Comparison of ENCODE assay signal across 9 mouse cellular contexts in the genomic region with DNA sequence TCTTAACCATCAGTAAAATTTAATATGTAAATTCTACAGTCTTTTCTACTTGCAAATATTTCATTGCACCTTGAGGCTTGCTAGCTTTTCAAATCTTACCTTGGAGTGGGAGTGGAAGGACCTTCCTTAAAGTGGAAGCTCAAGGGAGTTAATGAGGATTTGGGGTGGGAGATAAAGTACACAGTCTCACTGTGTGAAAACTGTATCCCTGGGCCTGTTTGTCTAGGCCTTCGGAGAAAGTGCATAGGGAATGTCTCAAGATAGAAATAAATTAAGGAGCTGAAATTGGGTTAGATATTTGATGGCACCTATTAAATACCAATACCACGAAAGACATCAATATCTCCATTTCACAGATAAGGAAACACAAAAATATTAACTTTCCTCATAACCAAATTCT. TPM values are rescaled to one million over a fixed set of nuclear protein-coding genes. Genes with fewer than 3 reads are reported as not detected.
DNase-seq lines count a peak whose midpoint lies in the region; ATAC-seq and TF ChIP-seq lines count a peak whose summit lies in the region.
"Had no signal": no experiment of that assay in that cellular context is flagged by ENCODE, and none has a peak within 500 bp of the region (broad histone marks: within the 10 kb centered on the region; RNA-seq: fewer than 3 reads in every experiment).

No protein-coding gene starts in this region.

- peak overlapping the region; percentile 70 for H3K4me3 ChIP-seq in left cerebral cortex, adult 2 months
- H3K4me3 ChIP-seq in embryonic facial prominence, embryonic 15.5 days (replicated peaks), result peak overlapping the region; percentile 68
- peak overlapping the region; percentile 57 for H3K4me3 ChIP-seq in limb, embryonic 11.5 days (ENCODE audit: low read depth, low read length)
- H3K4me3 ChIP-seq in neural tube, embryonic 14.5 days (ENCODE audit: low read depth, low read length), result peak overlapping the region; percentile 53

- H3K27ac ChIP-seq in left cerebral cortex, adult 2 months, result peak overlapping the region; percentile 98
- H3K27ac ChIP-seq in embryonic facial prominence, embryonic 15.5 days (replicated peaks), result peak overlapping the region; percentile 98
- no peak overlapping the region for H3K27ac ChIP-seq in limb, embryonic 11.5 days (replicated peaks; ENCODE audit: low read depth, low read length)
- H3K27ac ChIP-seq in neural tube, embryonic 14.5 days (ENCODE audit: low read depth, low read length), result peak overlapping the region; percentile 91

- H3K27me3 ChIP-seq in embryonic facial prominence, embryonic 15.5 days, result no peaks in the 10 kb centered on the region
- H3K27me3 ChIP-seq in limb, embryonic 11.5 days (ENCODE audit: control insufficient read depth, insufficient read depth, low read length), result no peaks in the 10 kb centered on the region
- no peaks in the 10 kb centered on the region for H3K27me3 ChIP-seq in neural tube, embryonic 14.5 days (ENCODE audit: control insufficient read depth, insufficient read depth, low read length)

- no peaks in the 10 kb centered on the region for H3K4me1 ChIP-seq in embryonic facial prominence, embryonic 15.5 days
- H3K4me1 ChIP-seq in limb, embryonic 11.5 days (ENCODE audit: control insufficient read depth, insufficient read depth, low read length), result no peaks in the 10 kb centered on the region
- peaks cover 8% of the 10 kb centered on the region; the same call in 1 of the 2 replicates for H3K4me1 ChIP-seq in neural tube, embryonic 14.5 days (ENCODE audit: control insufficient read depth, insufficient read depth, low read length)

- peak overlapping the region; percentile 66; the same call in 1 of the 2 replicates for H3K9ac ChIP-seq in embryonic facial prominence, embryonic 15.5 days
- H3K9ac ChIP-seq in limb, embryonic 11.5 days (ENCODE audit: low read length), result peak overlapping the region; percentile 75
- peak overlapping the region; percentile 69; the same call in 1 of the 2 replicates for H3K9ac ChIP-seq in neural tube, embryonic 14.5 days (replicated peaks; ENCODE audit: low read depth, low read length)

- intact Hi-C loops in left cerebral cortex, adult 2 months (cut with DNase I), result loop anchor here (5.0 kb wide), 1 partner anchor 153 kb away; no protein-coding TSS in a partner anchor
- intact Hi-C loops in left cerebral cortex, postnatal 36 days (cut with DNase I), result no loop called here

- WGBS in embryonic facial prominence, embryonic 15.5 days, result 13% methylated on average over 2 of the region's 2 CpGs
- WGBS in limb, embryonic 11.5 days, result 29% methylated on average over 2 of the region's 2 CpGs
- WGBS in neural tube, embryonic 14.5 days, result 13% methylated on average over 2 of the region's 2 CpGs

- no peak for DNase-seq in left cerebral cortex, adult 2 months (ENCODE audit: extremely low spot score in 1 of 2, low spot score in 2 of 2)
- no peak for DNase-seq in left cerebral cortex, adult 8-10 months (ENCODE audit: low spot score in 2 of 2)
- DNase-seq in limb, embryonic 11.5 days (ENCODE audit: low spot score), result no peak
- DNase-seq in right cerebral cortex, adult 18-20 months, result no peak
- no peak for DNase-seq in left cerebral cortex, postnatal 36 days (ENCODE audit: low spot score in 2 of 2)
- DNase-seq in adrenal gland, postnatal 36 days, result no peak

- no peak for ATAC-seq in embryonic facial prominence, embryonic 15.5 days (ENCODE audit: insufficient number of reproducible peaks, low FRiP score, low TSS enrichment, low read depth)
- ATAC-seq in limb, embryonic 11.5 days (ENCODE audit: insufficient number of reproducible peaks, low FRiP score, low TSS enrichment, low read depth), result no peak
- ATAC-seq in neural tube, embryonic 14.5 days (ENCODE audit: low read depth), result peak; percentile 47; the same call in 1 of the 2 replicates

- no peak for TF ChIP-seq CTCF in left cerebral cortex, adult 2 months (IDR thresholded peaks at IDR 0.05)

- H3K4me2 ChIP-seq in embryonic facial prominence, embryonic 15.5 days (replicated peaks), result peak overlapping the region; percentile 47
- H3K4me2 ChIP-seq in limb, embryonic 11.5 days (ENCODE audit: low read depth, severe bottlenecking), result peak overlapping the region; percentile 45
- peak overlapping the region; percentile 62 for H3K4me2 ChIP-seq in neural tube, embryonic 14.5 days (ENCODE audit: low read depth, low read length)

- peaks cover 9% of the 10 kb centered on the region for H3K36me3 ChIP-seq in embryonic facial prominence, embryonic 15.5 days
- H3K36me3 ChIP-seq in limb, embryonic 11.5 days (ENCODE audit: control insufficient read depth, insufficient read depth, low read length), result no peaks in the 10 kb centered on the region; the same call in 1 of the 2 replicates
- peaks cover 4% of the 10 kb centered on the region; the same call in 1 of the 2 replicates for H3K36me3 ChIP-seq in neural tube, embryonic 14.5 days (ENCODE audit: control insufficient read depth, insufficient read depth, low read length)

- no peaks in the 10 kb centered on the region for H3K9me3 ChIP-seq in embryonic facial prominence, embryonic 15.5 days (replicated peaks)
- H3K9me3 ChIP-seq in limb, embryonic 11.5 days (ENCODE audit: control insufficient read depth, low read length), result no peaks in the 10 kb centered on the region
- no peaks in the 10 kb centered on the region for H3K9me3 ChIP-seq in neural tube, embryonic 14.5 days (ENCODE audit: control insufficient read depth, low read length)

RNA-seq across cellular contexts. Expression of gene Cr1l, which starts 0.9 kb away (rescaled TPM):
- 10 to 100 TPM; 32.6 to 39.9 TPM for total RNA-seq in left cerebral cortex, adult 2 months (2021)
- total RNA-seq in left cerebral cortex, adult 8-10 months (2022), result 10 to 100 TPM; 32.7 to 40.1 (median 35.3) TPM
- polyA plus RNA-seq in embryonic facial prominence, embryonic 15.5 days (2015; fragmentation: Nextera tagmentation; extraction: Ambion mirVana), result 61.7 and 66.5 TPM in 2 replicates
- 43.8 and 45.3 TPM in 2 replicates for polyA plus RNA-seq in limb, embryonic 11.5 days (2014; fragmentation: Nextera tagmentation; extraction: Ambion mirVana)
- polyA plus RNA-seq in neural tube, embryonic 14.5 days (2014; fragmentation: Nextera tagmentation; extraction: Ambion mirVana), result 34.8 and 35.6 TPM in 2 replicates
- total RNA-seq in left cerebral cortex, postnatal 36 days (2021), result 10 to 100 TPM; 28.6 to 38.7 TPM
- total RNA-seq in adrenal gland, postnatal 36 days (2021), result 10 to 100 TPM; 71.6 to 86.7 TPM

RNA-seq across cellular contexts. Expression of gene Cd46, which starts 38.4 kb away (rescaled TPM):
- total RNA-seq in left cerebral cortex, adult 2 months (2021), result 1 to 10 TPM; 5.4 to 6.2 TPM
- 1 to 10 TPM; 3.9 to 5.4 (median 4.8) TPM for total RNA-seq in left cerebral cortex, adult 8-10 months (2022)
- 0.80 and 0.88 TPM in 2 replicates for polyA plus RNA-seq in embryonic facial prominence, embryonic 15.5 days (2015; fragmentation: Nextera tagmentation; extraction: Ambion mirVana)
- 0.23 and 0.59 TPM in 2 replicates for polyA plus RNA-seq in limb, embryonic 11.5 days (2014; fragmentation: Nextera tagmentation; extraction: Ambion mirVana)
- polyA plus RNA-seq in neural tube, embryonic 14.5 days (2014; fragmentation: Nextera tagmentation; extraction: Ambion mirVana), result 1.3 and 1.7 TPM in 2 replicates
- total RNA-seq in left cerebral cortex, postnatal 36 days (2021), result 1 to 10 TPM; 3.5 to 6.0 TPM
- 1 to 10 TPM; 1.3 to 2.0 TPM for total RNA-seq in adrenal gland, postnatal 36 days (2021)

RNA-seq across cellular contexts. Expression of gene Cr2, which starts 46.0 kb away (rescaled TPM):
- total RNA-seq in left cerebral cortex, adult 2 months (2021), result under 1 TPM; 0.35 to 0.38 TPM
- 1 to 10 TPM in 1 of 4 experiments, under 1 TPM in 2, not detected in 1; 0.33 to 1.1 (median 0.84) TPM for total RNA-seq in left cerebral cortex, adult 8-10 months (2022)
- 0.50 and 0.51 TPM in 2 replicates for polyA plus RNA-seq in embryonic facial prominence, embryonic 15.5 days (2015; fragmentation: Nextera tagmentation; extraction: Ambion mirVana)
- polyA plus RNA-seq in limb, embryonic 11.5 days (2014; fragmentation: Nextera tagmentation; extraction: Ambion mirVana), result 0.14 and 0.65 TPM in 2 replicates
- polyA plus RNA-seq in neural tube, embryonic 14.5 days (2014; fragmentation: Nextera tagmentation; extraction: Ambion mirVana), result 0.68 and 0.84 TPM in 2 replicates
- total RNA-seq in left cerebral cortex, postnatal 36 days (2021), result under 1 TPM in 1 of 2 experiments, not detected in 1; 0.79 TPM
- under 1 TPM; 0.17 to 0.46 TPM for total RNA-seq in adrenal gland, postnatal 36 days (2021)
- total RNA-seq: common myeloid progenitor, adult 5-6 weeks had no signal
